Mouse (Mus musculus): ENCODE results near the gene Gli3. TPM values are rescaled to one million over a fixed set of nuclear protein-coding genes. Genes with fewer than 3 reads are reported as not detected.

Gli3 gene
- polyA plus RNA-seq, 1 experiment from 2014 or later = 35.2 TPM

GRCm38 (mm10) chr13:15665514-15665913, 202.5 kb downstream of the Gli3 start:
- H3K4me1 ChIP-seq (ENCODE audit: control insufficient read depth, insufficient read depth, low read length) = no peaks in the 10 kb centered on the region
- H3K9me3 ChIP-seq (ENCODE audit: control insufficient read depth, low read depth, low read length) = no peaks in the 10 kb centered on the region
- no peak overlapping the region for H3K9ac ChIP-seq (replicated peaks; ENCODE audit: low read depth, low read length)
- WGBS = 91% methylated on average over 8 of the region's 8 CpGs
- H3K4me2 ChIP-seq (replicated peaks; ENCODE audit: low read depth, low read length) = no peak overlapping the region
- no peaks in the 10 kb centered on the region for H3K27me3 ChIP-seq (ENCODE audit: control insufficient read depth, insufficient read depth, low read length)
- H3K27ac ChIP-seq (ENCODE audit: low read length) = no peak overlapping the region
- ATAC-seq (ENCODE audit: insufficient number of reproducible peaks, insufficient read depth, low FRiP score, low read depth) = no peak
- no peak overlapping the region for H3K4me3 ChIP-seq (ENCODE audit: low read depth, low read length)
- peaks cover 9% of the 10 kb centered on the region for H3K36me3 ChIP-seq (ENCODE audit: control insufficient read depth, insufficient read depth, low read length)

- Histone ChIP-seq H3K9me3 (ENCODE audit: control insufficient read depth, low read depth, low read length) (no peaks in the 10 kb centered on the region), H3K4me1 (ENCODE audit: control insufficient read depth, insufficient read depth, low read length) (no peaks in the 10 kb centered on the region), H3K4me3 (ENCODE audit: low read depth, low read length) (no peak overlapping the region), H3K4me2 (replicated peaks; ENCODE audit: low read depth, low read length) (no peak overlapping the region), H3K27ac (ENCODE audit: low read length) (no peak overlapping the region), H3K27me3 (ENCODE audit: control insufficient read depth, insufficient read depth, low read length) (no peaks in the 10 kb centered on the region), H3K9ac (replicated peaks; ENCODE audit: low read depth, low read length) (no peak overlapping the region), H3K36me3 (ENCODE audit: control insufficient read depth, insufficient read depth, low read length) (no peaks in the 10 kb centered on the region; the same call in 1 of the 2 replicates)
- ATAC-seq (ENCODE audit: insufficient number of reproducible peaks, insufficient read depth, low FRiP score, low read depth) = no peak
- WGBS = 40% methylated on average over 9 of the region's 9 CpGs
Observed at GRCm38 (mm10) chr13:15670144-15670961, 207.3 kb downstream of the Gli3 start.

GRCm38 (mm10) chr13:15670962-15671313, 207.9 kb downstream of the Gli3 start:
- Histone ChIP-seq H3K4me1 (ENCODE audit: control insufficient read depth, insufficient read depth, low read length) (no peaks in the 10 kb centered on the region), H3K27ac (ENCODE audit: low read length) (no peak overlapping the region), H3K9ac (replicated peaks; ENCODE audit: low read depth, low read length) (no peak overlapping the region), H3K27me3 (ENCODE audit: control insufficient read depth, insufficient read depth, low read length) (no peaks in the 10 kb centered on the region), H3K4me3 (ENCODE audit: low read depth, low read length) (no peak overlapping the region), H3K36me3 (ENCODE audit: control insufficient read depth, insufficient read depth, low read length) (no peaks in the 10 kb centered on the region), H3K9me3 (ENCODE audit: control insufficient read depth, low read depth, low read length) (no peaks in the 10 kb centered on the region), H3K4me2 (replicated peaks; ENCODE audit: low read depth, low read length) (no peak overlapping the region)
- 42% methylated on average over 4 of the region's 4 CpGs for WGBS
- ATAC-seq (ENCODE audit: insufficient number of reproducible peaks, insufficient read depth, low FRiP score, low read depth) = no peak

DNA sequence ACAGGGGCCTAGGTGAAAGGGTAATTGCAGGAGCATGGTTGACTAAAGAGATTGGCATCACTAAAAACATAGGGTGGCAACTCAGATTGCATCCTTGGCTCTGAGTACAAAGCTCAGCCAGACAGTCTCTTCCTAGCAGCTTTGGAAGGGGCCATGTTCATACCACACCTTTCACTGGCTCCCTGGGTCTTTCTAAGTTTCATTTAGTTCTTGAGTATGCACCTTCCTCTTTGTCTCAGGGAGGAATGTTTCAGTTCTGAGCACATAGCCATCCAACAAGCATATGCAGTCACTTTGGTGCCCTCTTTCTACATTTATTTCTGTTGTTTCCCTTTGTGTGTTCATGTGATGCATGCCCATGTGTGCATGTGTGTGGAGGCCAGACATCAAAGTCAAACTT, 212.4 kb downstream of the Gli3 start:
- Histone ChIP-seq H3K4me3 (ENCODE audit: low read depth, low read length) (no peak overlapping the region), H3K27me3 (ENCODE audit: control insufficient read depth, insufficient read depth, low read length) (no peaks in the 10 kb centered on the region), H3K4me1 (ENCODE audit: control insufficient read depth, insufficient read depth, low read length) (no peaks in the 10 kb centered on the region), H3K36me3 (ENCODE audit: control insufficient read depth, insufficient read depth, low read length) (no peaks in the 10 kb centered on the region), H3K9me3 (ENCODE audit: control insufficient read depth, low read depth, low read length) (no peaks in the 10 kb centered on the region), H3K9ac (replicated peaks; ENCODE audit: low read depth, low read length) (no peak overlapping the region), H3K4me2 (replicated peaks; ENCODE audit: low read depth, low read length) (no peak overlapping the region), H3K27ac (ENCODE audit: low read length) (no peak overlapping the region)
- no peak for ATAC-seq (ENCODE audit: insufficient number of reproducible peaks, insufficient read depth, low FRiP score, low read depth)

DNA sequence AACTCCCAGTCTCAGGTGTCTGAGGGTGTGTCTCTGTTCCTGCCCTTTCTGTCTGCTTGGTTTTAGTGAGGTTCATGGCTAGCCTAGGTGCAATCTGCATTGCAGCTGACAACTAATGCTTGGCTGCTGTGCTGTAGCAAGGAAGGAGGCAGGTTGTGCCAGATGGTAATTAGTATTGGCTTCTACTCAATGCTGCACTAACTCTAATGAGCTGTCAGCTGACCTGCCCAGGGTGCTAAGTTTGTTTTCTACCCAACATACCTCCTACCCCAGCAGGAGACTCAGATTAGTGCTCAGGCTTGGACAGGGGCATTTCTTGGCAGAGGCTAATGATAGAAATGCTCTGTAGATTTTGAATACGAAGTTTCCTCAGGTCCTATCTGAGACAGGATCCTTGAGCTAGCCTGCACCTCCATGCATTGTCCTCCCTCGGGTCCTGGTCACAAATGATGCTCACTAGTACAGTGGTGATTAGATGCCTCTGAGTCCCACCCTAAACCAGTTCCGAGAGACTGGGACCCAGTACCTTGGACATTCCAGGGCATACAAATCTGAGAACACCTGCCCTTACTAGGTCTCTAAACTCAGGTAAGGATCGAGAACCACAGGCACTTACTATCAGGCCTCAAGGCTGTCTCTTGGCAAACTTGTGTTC, 214.2 kb downstream of the Gli3 start:
- Histone ChIP-seq H3K36me3 (ENCODE audit: control insufficient read depth, insufficient read depth, low read length) (no peaks in the 10 kb centered on the region), H3K4me1 (ENCODE audit: control insufficient read depth, insufficient read depth, low read length) (no peaks in the 10 kb centered on the region), H3K4me3 (ENCODE audit: low read depth, low read length) (no peak overlapping the region), H3K9me3 (ENCODE audit: control insufficient read depth, low read depth, low read length) (no peaks in the 10 kb centered on the region), H3K27ac (ENCODE audit: low read length) (no peak overlapping the region), H3K27me3 (ENCODE audit: control insufficient read depth, insufficient read depth, low read length) (no peaks in the 10 kb centered on the region), H3K9ac (replicated peaks; ENCODE audit: low read depth, low read length) (no peak overlapping the region), H3K4me2 (replicated peaks; ENCODE audit: low read depth, low read length) (no peak overlapping the region)
- WGBS = 89% methylated on average over 4 of the region's 4 CpGs
- ATAC-seq (ENCODE audit: insufficient number of reproducible peaks, insufficient read depth, low FRiP score, low read depth) = no peak

DNA sequence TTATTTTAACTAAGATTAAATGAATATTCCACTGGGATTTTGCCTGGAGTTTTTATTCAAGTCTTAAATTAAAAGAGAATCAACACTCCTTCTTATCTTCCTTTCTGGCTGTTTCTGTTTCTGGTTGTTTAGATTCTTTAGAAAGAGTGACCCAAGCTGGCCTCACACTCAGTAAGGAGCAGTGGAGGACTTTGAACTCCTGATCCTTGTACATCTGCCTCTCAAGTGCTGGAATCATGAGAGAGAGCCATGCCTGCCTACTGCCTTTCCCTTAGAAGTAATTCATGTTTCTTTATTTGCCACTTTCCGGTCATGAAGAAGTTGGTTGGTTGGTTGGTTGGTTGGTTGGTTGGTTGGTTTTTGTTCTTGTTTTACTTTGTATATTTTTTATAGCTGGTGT, 218.5 kb downstream of the Gli3 start:
- Histone ChIP-seq H3K27ac (ENCODE audit: low read length) (no peak overlapping the region), H3K4me3 (ENCODE audit: low read depth, low read length) (no peak overlapping the region), H3K27me3 (ENCODE audit: control insufficient read depth, insufficient read depth, low read length) (no peaks in the 10 kb centered on the region), H3K4me2 (replicated peaks; ENCODE audit: low read depth, low read length) (no peak overlapping the region), H3K36me3 (ENCODE audit: control insufficient read depth, insufficient read depth, low read length) (no peaks in the 10 kb centered on the region), H3K9me3 (ENCODE audit: control insufficient read depth, low read depth, low read length) (no peaks in the 10 kb centered on the region), H3K4me1 (ENCODE audit: control insufficient read depth, insufficient read depth, low read length) (no peaks in the 10 kb centered on the region), H3K9ac (replicated peaks; ENCODE audit: low read depth, low read length) (no peak overlapping the region)
- ATAC-seq (ENCODE audit: insufficient number of reproducible peaks, insufficient read depth, low FRiP score, low read depth) = no peak
- 96% methylated on average over 1 of the region's 1 CpGs for WGBS

GRCm38 (mm10) chr13:15683006-15683405, 220.0 kb downstream of the Gli3 start:
- H3K9ac ChIP-seq (replicated peaks; ENCODE audit: low read depth, low read length) = no peak overlapping the region
- no peaks in the 10 kb centered on the region for H3K36me3 ChIP-seq (ENCODE audit: control insufficient read depth, insufficient read depth, low read length)
- H3K4me1 ChIP-seq (ENCODE audit: control insufficient read depth, insufficient read depth, low read length) = no peaks in the 10 kb centered on the region
- no peaks in the 10 kb centered on the region for H3K9me3 ChIP-seq (ENCODE audit: control insufficient read depth, low read depth, low read length)
- no peak overlapping the region for H3K27ac ChIP-seq (ENCODE audit: low read length)
- ATAC-seq (ENCODE audit: insufficient number of reproducible peaks, insufficient read depth, low FRiP score, low read depth) = no peak
- WGBS = 32% methylated on average over 1 of the region's 1 CpGs
- H3K4me3 ChIP-seq (ENCODE audit: low read depth, low read length) = no peak overlapping the region
- no peak overlapping the region for H3K4me2 ChIP-seq (replicated peaks; ENCODE audit: low read depth, low read length)
- H3K27me3 ChIP-seq (ENCODE audit: control insufficient read depth, insufficient read depth, low read length) = no peaks in the 10 kb centered on the region

GRCm38 (mm10) chr13:15688074-15688825, 225.2 kb downstream of the Gli3 start:
- no peak overlapping the region for H3K4me2 ChIP-seq (replicated peaks; ENCODE audit: low read depth, low read length)
- H3K4me1 ChIP-seq (ENCODE audit: control insufficient read depth, insufficient read depth, low read length) = no peaks in the 10 kb centered on the region
- H3K36me3 ChIP-seq (ENCODE audit: control insufficient read depth, insufficient read depth, low read length) = no peaks in the 10 kb centered on the region
- no peaks in the 10 kb centered on the region for H3K9me3 ChIP-seq (ENCODE audit: control insufficient read depth, low read depth, low read length)
- no peak overlapping the region for H3K4me3 ChIP-seq (ENCODE audit: low read depth, low read length)
- no peak overlapping the region for H3K27ac ChIP-seq (ENCODE audit: low read length)
- no peak for ATAC-seq (ENCODE audit: insufficient number of reproducible peaks, insufficient read depth, low FRiP score, low read depth)
- WGBS = 74% methylated on average over 6 of the region's 6 CpGs
- H3K27me3 ChIP-seq (ENCODE audit: control insufficient read depth, insufficient read depth, low read length) = no peaks in the 10 kb centered on the region
- H3K9ac ChIP-seq (replicated peaks; ENCODE audit: low read depth, low read length) = no peak overlapping the region
